Mouse (Mus musculus) heart, embryonic 13.5 days (tissue): Measurements from ENCODE around the gene Galnt17. TPM values are rescaled to one million over a fixed set of nuclear protein-coding genes. Genes with fewer than 3 reads are reported as not detected.

Experiments
- ATAC-seq: fragments of 200-750 bp; cut with Nextera tagmentation; 2 replicates; pipeline ENCODE4 v1.8.0; 2017; ENCODE audit warnings: moderate TSS enrichment; ENCODE audit not compliant: insufficient number of reproducible peaks, low FRiP score, low TSS enrichment; ENCODE audit errors: extremely low read depth
- H3K27ac ChIP-seq: fragments of 300-500 bp; sonication (generic); replicated peaks from 2 replicates; pipeline ENCODE4 v1.5.1; 2015; ENCODE audit warnings: moderate library complexity, mild to moderate bottlenecking, inconsistent platforms
- H3K27me3 ChIP-seq: fragments of 300-500 bp; sonication (generic); replicated peaks from 2 replicates; pipeline ENCODE4 v1.6.1; 2015; ENCODE audit warnings: mild to moderate bottlenecking, inconsistent platforms
- H3K36me3 ChIP-seq: fragments of 300-500 bp; sonication (generic); 2 replicates; pipeline ENCODE4 v1.6.1; 2015; ENCODE audit warnings: mild to moderate bottlenecking, inconsistent platforms
- H3K4me1 ChIP-seq: fragments of 300-500 bp; sonication (generic); 2 replicates; pipeline ENCODE4 v1.6.1; 2015; ENCODE audit warnings: inconsistent platforms
- H3K4me2 ChIP-seq: fragments of 300-500 bp; sonication (generic); 2 replicates; pipeline ENCODE4 v1.6.1; 2015; ENCODE audit warnings: inconsistent platforms, mild to moderate bottlenecking, moderate library complexity
- H3K4me3 ChIP-seq: fragments of 300-500 bp; sonication (generic); 2 replicates; pipeline ENCODE4 v1.5.1; 2015; ENCODE audit warnings: moderate library complexity, mild to moderate bottlenecking, inconsistent platforms
- H3K9ac ChIP-seq: fragments of 300-500 bp; sonication (generic); 2 replicates; pipeline ENCODE4 v1.6.1; 2015; ENCODE audit warnings: inconsistent platforms, mild to moderate bottlenecking, moderate library complexity
- H3K9me3 ChIP-seq: fragments of 300-500 bp; sonication (generic); 2 replicates; pipeline ENCODE4 v1.6.1; 2016; ENCODE audit warnings: inconsistent platforms
- WGBS: fragments of 180-500 bp; shearing (Covaris S2); methylation state at CpG from one replicate; pipeline ENCODE4 v1.1.7; 2015; ENCODE audit warnings: mixed read lengths; 5-methylcytosine and 5-hydroxymethylcytosine counted together
- polyA plus RNA-seq: library from polyadenylated mRNA; unstranded; fragments of >200 nt; fragmentation: Nextera tagmentation; extraction: Ambion mirVana; gene quantifications from 2 replicates; pipeline ENCODE4 v1.2.1, GENCODE M21; 2015

Gene Galnt17
- polyA plus RNA-seq, 1 experiment from 2014 or later, result 1.0 TPM

GRCm38 (mm10) chr5:130927138-130927793, 381.0 kb downstream of the Galnt17 start:
- no peaks in the 10 kb centered on the region for H3K27me3 ChIP-seq
- H3K4me2 ChIP-seq, result no peak overlapping the region
- peaks cover 7% of the 10 kb centered on the region; the same call in 1 of the 2 replicates for H3K4me1 ChIP-seq
- H3K9ac ChIP-seq, result no peak overlapping the region
- H3K4me3 ChIP-seq, result no peak overlapping the region
- H3K27ac ChIP-seq, result peak overlapping the region; percentile 54; the same call in 1 of the 2 replicates
- H3K36me3 ChIP-seq, result no peaks in the 10 kb centered on the region
- 64% methylated on average over 3 of the region's 3 CpGs for WGBS
- H3K9me3 ChIP-seq, result no peaks in the 10 kb centered on the region
- ATAC-seq, result no peak

GRCm38 (mm10) chr5:130925681-130926080, 382.6 kb downstream of the Galnt17 start:
- no peak overlapping the region for H3K27ac ChIP-seq
- no peaks in the 10 kb centered on the region for H3K27me3 ChIP-seq
- no peaks in the 10 kb centered on the region for H3K36me3 ChIP-seq
- no peak overlapping the region for H3K4me3 ChIP-seq
- no peaks in the 10 kb centered on the region for H3K9me3 ChIP-seq
- peaks cover 7% of the 10 kb centered on the region; the same call in 1 of the 2 replicates for H3K4me1 ChIP-seq
- 88% methylated on average over 7 of the region's 7 CpGs for WGBS
- no peak overlapping the region for H3K4me2 ChIP-seq
- ATAC-seq, result no peak
- H3K9ac ChIP-seq, result no peak overlapping the region

- Histone ChIP-seq H3K27me3 (no peaks in the 10 kb centered on the region), H3K9ac (no peak overlapping the region), H3K9me3 (no peaks in the 10 kb centered on the region), H3K27ac (no peak overlapping the region), H3K36me3 (no peaks in the 10 kb centered on the region), H3K4me2 (no peak overlapping the region), H3K4me3 (no peak overlapping the region), H3K4me1 (peaks cover 7% of the 10 kb centered on the region; the same call in 1 of the 2 replicates)
- WGBS, result 16% methylated on average over 2 of the region's 2 CpGs
- ATAC-seq, result no peak
Measured at GRCm38 (mm10) chr5:130924245-130924827, 384.0 kb downstream of the Galnt17 start.

GRCm38 (mm10) chr5:130919969-130920368, 388.3 kb downstream of the Galnt17 start:
- no peaks in the 10 kb centered on the region for H3K9me3 ChIP-seq
- no peaks in the 10 kb centered on the region for H3K36me3 ChIP-seq
- no peaks in the 10 kb centered on the region for H3K27me3 ChIP-seq
- H3K4me3 ChIP-seq, result no peak overlapping the region
- ATAC-seq, result no peak
- H3K9ac ChIP-seq, result no peak overlapping the region
- 85% methylated on average over 7 of the region's 7 CpGs for WGBS
- H3K4me2 ChIP-seq, result no peak overlapping the region
- no peak overlapping the region for H3K27ac ChIP-seq
- H3K4me1 ChIP-seq, result 0 out of 2 replicates have a peak, but pooled peaks cover 5% of the 10 kb centered on the region

- WGBS, result 66% methylated on average over 3 of the region's 3 CpGs
- Histone ChIP-seq H3K9ac (no peak overlapping the region), H3K27ac (no peak overlapping the region), H3K4me3 (no peak overlapping the region), H3K4me2 (no peak overlapping the region), H3K36me3 (no peaks in the 10 kb centered on the region), H3K9me3 (no peaks in the 10 kb centered on the region), H3K4me1 (no peaks in the 10 kb centered on the region), H3K27me3 (no peaks in the 10 kb centered on the region)
- no peak for ATAC-seq
Measured at GRCm38 (mm10) chr5:130914606-130915005, 393.7 kb downstream of the Galnt17 start.

GRCm38 (mm10) chr5:130911551-130911950, 396.7 kb downstream of the Galnt17 start:
- no peak for ATAC-seq
- H3K4me2 ChIP-seq, result no peak overlapping the region
- no peaks in the 10 kb centered on the region for H3K36me3 ChIP-seq
- no peaks in the 10 kb centered on the region for H3K9me3 ChIP-seq
- no peaks in the 10 kb centered on the region for H3K27me3 ChIP-seq
- H3K4me3 ChIP-seq, result no peak overlapping the region
- 77% methylated on average over 2 of the region's 2 CpGs for WGBS
- no peak overlapping the region for H3K9ac ChIP-seq
- no peak overlapping the region for H3K27ac ChIP-seq
- no peaks in the 10 kb centered on the region for H3K4me1 ChIP-seq

- no peak overlapping the region for H3K27ac ChIP-seq
- H3K4me1 ChIP-seq, result no peaks in the 10 kb centered on the region
- H3K4me2 ChIP-seq, result no peak overlapping the region
- ATAC-seq, result no peak
- H3K27me3 ChIP-seq, result no peaks in the 10 kb centered on the region
- 77% methylated on average over 3 of the region's 3 CpGs for WGBS
- H3K9me3 ChIP-seq, result no peaks in the 10 kb centered on the region
- H3K4me3 ChIP-seq, result no peak overlapping the region
- no peak overlapping the region for H3K9ac ChIP-seq
- H3K36me3 ChIP-seq, result no peaks in the 10 kb centered on the region
Measured at GRCm38 (mm10) chr5:130901736-130902135, 406.6 kb downstream of the Galnt17 start.

- no peak overlapping the region for H3K4me3 ChIP-seq
- H3K9ac ChIP-seq, result no peak overlapping the region
- no peak for ATAC-seq
- no peak overlapping the region for H3K4me2 ChIP-seq
- no peaks in the 10 kb centered on the region for H3K9me3 ChIP-seq
- 84% methylated on average over 3 of the region's 3 CpGs for WGBS
- H3K27ac ChIP-seq, result no peak overlapping the region
- H3K36me3 ChIP-seq, result no peaks in the 10 kb centered on the region
- no peaks in the 10 kb centered on the region for H3K4me1 ChIP-seq
- H3K27me3 ChIP-seq, result no peaks in the 10 kb centered on the region
Measured at GRCm38 (mm10) chr5:130895991-130896390, 412.3 kb downstream of the Galnt17 start.

GRCm38 (mm10) chr5:130891735-130892134, 416.6 kb downstream of the Galnt17 start:
- Histone ChIP-seq H3K27ac (no peak overlapping the region), H3K4me3 (no peak overlapping the region), H3K4me2 (no peak overlapping the region), H3K9me3 (no peaks in the 10 kb centered on the region), H3K4me1 (no peaks in the 10 kb centered on the region), H3K27me3 (no peaks in the 10 kb centered on the region), H3K36me3 (no peaks in the 10 kb centered on the region), H3K9ac (no peak overlapping the region)
- no peak for ATAC-seq
- WGBS, result 64% methylated on average over 5 of the region's 5 CpGs

- Histone ChIP-seq H3K4me2 (no peak overlapping the region), H3K9me3 (peaks cover 17% of the 10 kb centered on the region; the same call in 1 of the 2 replicates), H3K36me3 (no peaks in the 10 kb centered on the region), H3K27ac (no peak overlapping the region), H3K4me1 (no peaks in the 10 kb centered on the region), H3K9ac (no peak overlapping the region), H3K27me3 (no peaks in the 10 kb centered on the region), H3K4me3 (no peak overlapping the region)
- 77% methylated on average over 5 of the region's 5 CpGs for WGBS
- ATAC-seq, result no peak
Measured at GRCm38 (mm10) chr5:130880331-130880730, 428.0 kb downstream of the Galnt17 start.

- Histone ChIP-seq H3K27ac (no peak overlapping the region), H3K36me3 (no peaks in the 10 kb centered on the region), H3K27me3 (no peaks in the 10 kb centered on the region), H3K9ac (no peak overlapping the region), H3K9me3 (peaks cover 24% of the 10 kb centered on the region; the same call in 1 of the 2 replicates), H3K4me1 (no peaks in the 10 kb centered on the region), H3K4me3 (no peak overlapping the region), H3K4me2 (no peak overlapping the region)
- no peak for ATAC-seq
- 80% methylated on average over 3 of the region's 3 CpGs for WGBS
Measured at GRCm38 (mm10) chr5:130875391-130875790, 432.9 kb downstream of the Galnt17 start.

- Histone ChIP-seq H3K4me3 (no peak overlapping the region), H3K36me3 (no peaks in the 10 kb centered on the region), H3K27ac (no peak overlapping the region), H3K9ac (no peak overlapping the region), H3K4me1 (no peaks in the 10 kb centered on the region), H3K27me3 (no peaks in the 10 kb centered on the region), H3K9me3 (0 out of 2 replicates have a peak, but pooled peaks cover 21% of the 10 kb centered on the region), H3K4me2 (no peak overlapping the region)
- ATAC-seq, result no peak
- WGBS, result 40% methylated on average over 8 of the region's 8 CpGs
Measured at GRCm38 (mm10) chr5:130871086-130871485, 437.2 kb downstream of the Galnt17 start.
